Mouse (Mus musculus): ENCODE results near the gene Gm20388.

Gene Gm20388

GRCm38 (mm10) chr8:123337475-123337874 lies 3426.8 kb downstream of the Gm20388 start:
- in situ Hi-C loops (cut with MboI, MseI) = no loop called here

GRCm38 (mm10) chr8:123340071-123340470 lies 3429.4 kb downstream of the Gm20388 start:
- in situ Hi-C loops (cut with MboI, MseI) = no loop called here

- in situ Hi-C loops (cut with MboI, MseI) = no loop called here
Measured at GRCm38 (mm10) chr8:123341040-123342015, 3430.7 kb downstream of the Gm20388 start.

GRCm38 (mm10) chr8:123342253-123342652 lies 3431.6 kb downstream of the Gm20388 start:
- in situ Hi-C loops (cut with MboI, MseI) = no loop called here

- in situ Hi-C loops (cut with MboI, MseI) = no loop called here
Measured at GRCm38 (mm10) chr8:123342911-123343310, 3432.3 kb downstream of the Gm20388 start.

GRCm38 (mm10) chr8:123343422-123343821 lies 3432.8 kb downstream of the Gm20388 start:
- in situ Hi-C loops (cut with MboI, MseI) = no loop called here

- in situ Hi-C loops (cut with MboI, MseI) = no loop called here
Measured at GRCm38 (mm10) chr8:123345135-123345534, 3434.5 kb downstream of the Gm20388 start.

- in situ Hi-C loops (cut with MboI, MseI) = no loop called here
Measured at GRCm38 (mm10) chr8:123345856-123346255, 3435.2 kb downstream of the Gm20388 start.

- in situ Hi-C loops (cut with MboI, MseI) = no loop called here
Measured at GRCm38 (mm10) chr8:123347293-123347692, 3436.7 kb downstream of the Gm20388 start.

GRCm38 (mm10) chr8:123348237-123348843 lies 3437.7 kb downstream of the Gm20388 start:
- in situ Hi-C loops (cut with MboI, MseI) = no loop called here

GRCm38 (mm10) chr8:123349073-123349472 lies 3438.4 kb downstream of the Gm20388 start:
- in situ Hi-C loops (cut with MboI, MseI) = no loop called here

GRCm38 (mm10) chr8:123352118-123352517 lies 3441.5 kb downstream of the Gm20388 start:
- in situ Hi-C loops (cut with MboI, MseI) = no loop called here

- in situ Hi-C loops (cut with MboI, MseI) = no loop called here
Measured at GRCm38 (mm10) chr8:123352786-123353185, 3442.1 kb downstream of the Gm20388 start.

- in situ Hi-C loops (cut with MboI, MseI) = no loop called here
Measured at GRCm38 (mm10) chr8:123353216-123353615, 3442.6 kb downstream of the Gm20388 start.

- in situ Hi-C loops (cut with MboI, MseI) = no loop called here
Measured at GRCm38 (mm10) chr8:123361082-123361739, 3450.6 kb downstream of the Gm20388 start.

GRCm38 (mm10) chr8:123373403-123374238 lies 3463.0 kb downstream of the Gm20388 start, which contains the start of gene Tcf25:
Gene Tcf25, plus strand, starts transcription at chr8:123373753.
- in situ Hi-C loops (cut with MboI, MseI) = no loop called here

GRCm38 (mm10) chr8:123374239-123374578 lies 3463.6 kb downstream of the Gm20388 start:
- in situ Hi-C loops (cut with MboI, MseI) = no loop called here

GRCm38 (mm10) chr8:123375701-123376100 lies 3465.1 kb downstream of the Gm20388 start:
- in situ Hi-C loops (cut with MboI, MseI) = no loop called here

- in situ Hi-C loops (cut with MboI, MseI) = no loop called here
Measured at GRCm38 (mm10) chr8:123376106-123376505, 3465.5 kb downstream of the Gm20388 start.

GRCm38 (mm10) chr8:123381711-123382110 lies 3471.1 kb downstream of the Gm20388 start:
- in situ Hi-C loops (cut with MboI, MseI) = no loop called here

- in situ Hi-C loops (cut with MboI, MseI) = no loop called here
Measured at GRCm38 (mm10) chr8:123382516-123382915, 3471.9 kb downstream of the Gm20388 start.

Measured in T-helper 1 cell (primary cell).